Mouse (Mus musculus) brain, embryonic 14.5 days (tissue): ENCODE results near the gene Rbm26.

Experiments
- CTCF ChIP-seq: fragments of 200-500 bp; IDR thresholded peaks from 2 replicates; pipeline ENCODE4 v1.5.1; 2012; ENCODE audit warnings: inconsistent platforms, mild to moderate bottlenecking, moderate library complexity, borderline replicate concordance; ENCODE audit not compliant: insufficient read depth, insufficient read length; ENCODE audit errors: extremely low read depth
- POLR2A ChIP-seq: fragments of 200-500 bp; IDR thresholded peaks from 2 replicates; pipeline ENCODE4 v1.6.1; 2012; ENCODE audit warnings: mild to moderate bottlenecking, inconsistent platforms, borderline replicate concordance; ENCODE audit not compliant: poor library complexity, insufficient read depth, insufficient read length, severe bottlenecking; ENCODE audit errors: extremely low read depth

GRCm38 (mm10) chr14:105124513-105124912, 52.6 kb downstream of the Rbm26 start:
- TF ChIP-seq CTCF (no peak), POLR2A (no peak)
